Mouse (Mus musculus) testis, adult 2 months (tissue): ENCODE results near the gene BC049730.

Experiments
- CTCF ChIP-seq: fragments of 200-500 bp; IDR thresholded peaks from 2 replicates; pipeline ENCODE4 v1.5.1; 2012; ENCODE audit warnings: low read depth, mild to moderate bottlenecking, inconsistent platforms, low read length, moderate library complexity; ENCODE audit not compliant: control insufficient read depth, insufficient read depth, insufficient replicate concordance
- POLR2A ChIP-seq: fragments of 200-500 bp; IDR thresholded peaks from 2 replicates; pipeline ENCODE4 v1.6.1; 2012; ENCODE audit warnings: low read depth, mild to moderate bottlenecking, inconsistent platforms, low read length, moderate library complexity; ENCODE audit not compliant: control insufficient read depth

DNA sequence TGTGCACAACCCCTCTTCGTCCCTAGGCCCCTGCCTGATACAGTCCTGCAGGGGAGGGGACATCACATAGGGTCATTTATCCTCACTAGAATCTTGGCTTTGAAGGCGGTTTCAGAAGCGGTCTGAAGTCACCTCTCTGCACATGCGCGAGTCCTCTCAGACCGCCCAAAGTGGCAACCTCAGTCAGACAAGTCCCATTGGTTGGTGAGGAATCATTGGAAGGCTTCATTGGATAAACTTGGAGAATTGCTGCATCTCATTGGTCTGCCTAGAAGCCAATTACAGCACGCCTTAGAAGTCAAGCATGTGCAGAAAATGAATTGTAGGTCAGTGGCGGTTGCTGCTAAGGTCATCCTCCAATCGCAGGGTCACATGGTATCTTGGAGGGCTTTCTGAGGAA is 32.5 kb upstream of the BC049730 start, which contains the start of gene Tex101:
- TF ChIP-seq CTCF (no peak), POLR2A (no peak; the same call in 1 of the 2 replicates)
